Mouse (Mus musculus): ENCODE measurements around the gene Iqschfp. TPM values are rescaled to one million over a fixed set of nuclear protein-coding genes. Genes with fewer than 3 reads are reported as not detected.
"Not testable (repeated sequence)": the region's sequence is repeated elsewhere in the genome, so short reads cannot be mapped to it uniquely, and the experiment has no call there.

Iqschfp gene
- polyA plus RNA-seq, 1 experiment from 2014 or later = 6.1 TPM

DNA sequence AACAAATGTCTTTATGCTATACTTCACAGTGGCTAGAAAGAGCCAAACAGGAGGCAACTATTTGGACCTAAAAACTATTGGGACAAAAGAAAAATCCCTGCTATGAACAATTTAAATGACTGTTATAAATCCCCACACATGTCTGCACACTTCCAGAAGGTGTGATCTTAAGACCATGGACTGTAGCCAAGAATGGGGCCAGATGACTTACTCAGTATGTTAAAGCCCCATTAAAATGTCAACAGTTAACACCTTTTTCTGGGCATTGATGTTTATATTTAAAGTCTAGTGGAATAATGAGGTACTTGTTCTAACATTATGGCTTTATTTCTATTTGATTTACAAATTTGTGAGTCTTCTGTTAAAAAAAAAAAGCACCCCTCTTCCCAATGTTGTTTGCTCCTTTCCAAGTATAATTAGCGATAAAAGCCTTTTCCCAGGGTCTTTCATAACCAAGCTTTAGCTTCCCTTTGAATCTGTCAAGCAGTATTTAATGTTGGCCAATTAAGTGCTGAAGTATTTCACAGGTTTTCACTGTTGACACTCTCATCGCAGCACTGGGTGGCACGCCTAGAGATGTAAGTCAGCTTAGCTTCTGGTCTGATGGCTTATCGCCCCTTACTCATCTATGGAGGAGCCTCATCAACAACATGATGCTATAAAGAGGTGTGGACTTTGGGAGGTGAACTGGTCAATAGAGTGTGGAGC lies 204.8 kb downstream of the Iqschfp start:
- 88% methylated on average over 4 of the region's 4 CpGs for WGBS
- Histone ChIP-seq H3K27me3 (no peaks in the 10 kb centered on the region), H3K9ac (replicated peaks) (no peak overlapping the region), H3K36me3 (no peaks in the 10 kb centered on the region), H3K4me3 (no peak overlapping the region), H3K4me2 (replicated peaks) (no peak overlapping the region), H3K9me3 (no peaks in the 10 kb centered on the region), H3K27ac (replicated peaks) (no peak overlapping the region), H3K4me1 (peaks cover 3% of the 10 kb centered on the region; the same call in 1 of the 2 replicates)
- ATAC-seq (ENCODE audit: low FRiP score, low read depth) = no peak

DNA sequence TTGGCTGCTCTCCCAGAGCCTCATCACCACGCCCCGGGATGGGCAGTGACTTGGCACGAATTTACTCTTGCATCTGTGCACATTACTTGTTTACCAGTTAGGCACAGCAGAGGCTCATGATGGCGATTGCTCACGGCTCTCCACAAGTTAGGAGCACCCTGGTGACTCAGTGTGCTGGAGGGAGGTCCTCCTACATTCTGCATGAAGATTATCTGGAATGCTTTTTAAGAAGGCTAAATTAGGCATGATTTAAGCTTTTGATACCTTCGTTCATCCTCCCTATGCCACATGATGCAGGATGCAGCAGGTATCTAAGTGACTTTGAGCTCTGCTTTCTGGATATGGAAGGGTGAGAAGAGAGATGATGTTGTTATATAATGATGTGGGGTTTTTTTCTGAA lies 207.5 kb downstream of the Iqschfp start:
- not testable (repeated sequence) for H3K4me2 ChIP-seq (replicated peaks); ATAC-seq (ENCODE audit: low FRiP score, low read depth); H3K4me1 ChIP-seq; H3K27me3 ChIP-seq; H3K4me3 ChIP-seq; H3K36me3 ChIP-seq; H3K9ac ChIP-seq (replicated peaks); H3K27ac ChIP-seq (replicated peaks); H3K9me3 ChIP-seq
- 88% methylated on average over 6 of the region's 6 CpGs for WGBS

- H3K4me3 ChIP-seq = no peak overlapping the region
- no peaks in the 10 kb centered on the region for H3K27me3 ChIP-seq
- H3K4me1 ChIP-seq = peaks cover 3% of the 10 kb centered on the region; the same call in 1 of the 2 replicates
- no peak overlapping the region for H3K27ac ChIP-seq (replicated peaks)
- WGBS = 84% methylated on average over 4 of the region's 4 CpGs
- H3K9me3 ChIP-seq = no peaks in the 10 kb centered on the region
- H3K4me2 ChIP-seq (replicated peaks) = no peak overlapping the region
- no peak overlapping the region for H3K9ac ChIP-seq (replicated peaks)
- no peak for ATAC-seq (ENCODE audit: low FRiP score, low read depth)
- no peaks in the 10 kb centered on the region for H3K36me3 ChIP-seq
Measured at GRCm38 (mm10) chr3:68101343-68101742, 209.3 kb downstream of the Iqschfp start.

DNA sequence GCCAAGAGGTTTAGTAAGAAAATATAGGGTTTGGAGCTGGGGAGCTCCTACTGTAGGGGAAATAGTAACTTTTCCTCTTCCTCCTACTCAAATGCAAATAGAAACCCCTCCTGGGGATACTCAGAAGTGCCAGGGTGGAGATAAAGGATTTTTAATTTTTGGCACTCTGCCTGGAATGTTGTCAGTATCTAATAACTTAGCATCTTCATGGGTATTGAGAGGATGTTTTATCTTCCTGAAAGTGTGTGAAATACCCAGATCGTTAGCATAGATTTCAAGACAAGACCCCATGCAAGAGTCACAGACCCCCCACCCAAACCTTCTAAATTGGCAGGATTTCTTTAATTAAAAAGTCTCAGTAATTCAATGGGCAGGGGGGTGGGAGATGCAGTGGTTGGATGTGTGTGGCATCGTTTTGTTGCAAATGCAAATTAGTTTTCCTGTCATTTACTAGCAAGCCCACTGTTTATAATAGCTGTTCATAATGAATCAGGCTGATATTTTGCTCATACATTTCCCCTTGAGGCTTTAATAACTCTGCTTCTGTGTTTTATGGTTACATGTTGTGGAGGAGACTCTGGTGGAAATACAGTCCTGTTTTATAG lies 213.2 kb downstream of the Iqschfp start:
- no peaks in the 10 kb centered on the region for H3K4me1 ChIP-seq
- no peak overlapping the region for H3K9ac ChIP-seq (replicated peaks)
- ATAC-seq (ENCODE audit: low FRiP score, low read depth) = no peak
- no peaks in the 10 kb centered on the region for H3K9me3 ChIP-seq
- H3K4me2 ChIP-seq (replicated peaks) = no peak overlapping the region
- no peak overlapping the region for H3K27ac ChIP-seq (replicated peaks)
- no peaks in the 10 kb centered on the region for H3K27me3 ChIP-seq
- no peaks in the 10 kb centered on the region for H3K36me3 ChIP-seq
- 79% methylated on average over 2 of the region's 2 CpGs for WGBS
- no peak overlapping the region for H3K4me3 ChIP-seq

GRCm38 (mm10) chr3:68121338-68121737 lies 229.3 kb downstream of the Iqschfp start:
- no peaks in the 10 kb centered on the region for H3K9me3 ChIP-seq
- no peaks in the 10 kb centered on the region for H3K27me3 ChIP-seq
- ATAC-seq (ENCODE audit: low FRiP score, low read depth) = no peak
- no peaks in the 10 kb centered on the region for H3K4me1 ChIP-seq
- H3K4me3 ChIP-seq = no peak overlapping the region
- no peak overlapping the region for H3K27ac ChIP-seq (replicated peaks)
- no peaks in the 10 kb centered on the region for H3K36me3 ChIP-seq
- 80% methylated on average over 5 of the region's 5 CpGs for WGBS
- no peak overlapping the region for H3K9ac ChIP-seq (replicated peaks)
- no peak overlapping the region for H3K4me2 ChIP-seq (replicated peaks)

GRCm38 (mm10) chr3:68126284-68126856 lies 234.3 kb downstream of the Iqschfp start:
- 76% methylated on average over 6 of the region's 6 CpGs for WGBS
- Histone ChIP-seq H3K4me2 (replicated peaks) (no peak overlapping the region), H3K4me3 (no peak overlapping the region)

DNA sequence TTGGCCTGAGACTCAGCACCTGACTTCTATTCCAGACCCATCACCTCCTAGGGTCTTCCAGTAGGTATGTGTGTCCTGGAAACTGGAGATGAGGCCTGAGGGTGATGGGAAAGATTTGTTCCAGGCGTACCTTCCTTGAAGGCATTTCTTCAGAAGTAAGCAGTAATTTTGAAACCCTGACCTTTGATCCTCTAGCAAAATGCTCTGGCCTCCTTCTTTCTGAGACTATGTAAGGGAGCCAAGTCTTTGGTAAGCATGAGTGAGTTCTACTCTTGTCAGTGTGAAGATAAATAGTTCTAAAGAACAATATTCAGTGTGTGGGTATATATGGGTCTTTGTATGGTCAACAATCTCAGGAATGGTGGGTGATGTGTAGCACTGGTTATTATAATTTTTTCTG lies 238.4 kb downstream of the Iqschfp start:
- 70% methylated on average over 1 of the region's 1 CpGs for WGBS
- no peak overlapping the region for H3K27ac ChIP-seq (replicated peaks)
- H3K9me3 ChIP-seq = no peaks in the 10 kb centered on the region
- H3K9ac ChIP-seq (replicated peaks) = no peak overlapping the region
- no peak overlapping the region for H3K4me3 ChIP-seq
- no peak overlapping the region for H3K4me2 ChIP-seq (replicated peaks)
- no peaks in the 10 kb centered on the region for H3K27me3 ChIP-seq
- H3K4me1 ChIP-seq = no peaks in the 10 kb centered on the region
- ATAC-seq (ENCODE audit: low FRiP score, low read depth) = no peak
- no peaks in the 10 kb centered on the region for H3K36me3 ChIP-seq

More at GRCm38 (mm10) chr3:68126284-68126856, 234.3 kb downstream of the Iqschfp start:
- no peaks in the 10 kb centered on the region for H3K27me3 ChIP-seq
- ATAC-seq (ENCODE audit: low FRiP score, low read depth) = no peak
- no peak overlapping the region for H3K27ac ChIP-seq (replicated peaks)
- no peak overlapping the region for H3K9ac ChIP-seq (replicated peaks)
- no peaks in the 10 kb centered on the region for H3K4me1 ChIP-seq
- no peaks in the 10 kb centered on the region for H3K9me3 ChIP-seq
- no peaks in the 10 kb centered on the region for H3K36me3 ChIP-seq

DNA sequence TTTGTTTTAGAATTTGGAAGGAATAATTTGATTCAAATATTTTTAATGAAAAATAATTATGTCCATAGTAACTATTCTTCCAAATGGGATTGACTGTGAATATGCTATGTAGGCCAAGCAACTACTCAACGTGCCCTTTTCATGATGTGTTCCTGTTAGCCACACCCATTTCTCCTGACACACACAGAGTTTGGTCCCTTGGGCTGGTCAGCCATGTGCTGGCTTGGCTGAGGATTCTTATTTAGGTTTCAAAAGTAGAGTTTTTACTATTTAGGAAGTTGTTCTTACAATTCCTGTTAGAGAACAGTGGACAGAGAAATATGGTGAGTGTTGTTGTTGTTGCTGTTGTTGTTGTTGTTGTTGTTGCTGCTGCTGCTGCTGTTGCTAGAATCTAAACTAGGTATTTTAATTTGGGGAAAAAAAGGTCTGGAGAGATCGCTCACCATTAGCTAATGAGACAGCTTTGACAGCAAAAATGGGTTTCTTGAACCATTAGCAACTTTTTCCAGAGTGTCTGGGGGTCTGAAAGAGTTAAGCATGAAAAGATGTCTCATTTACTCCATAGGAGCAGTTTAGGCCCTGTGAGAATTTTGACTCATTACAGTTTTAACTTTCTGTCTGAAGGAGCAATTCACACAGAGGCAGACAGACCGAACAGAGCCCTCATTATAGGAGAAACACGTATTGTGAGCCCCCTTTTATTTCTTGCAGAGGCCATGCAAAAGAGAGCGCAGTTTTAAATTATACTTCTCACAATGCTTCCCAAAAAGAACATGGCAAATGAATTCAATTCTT lies 247.0 kb downstream of the Iqschfp start:
- Histone ChIP-seq H3K4me1 (peaks cover 3% of the 10 kb centered on the region; the same call in 1 of the 2 replicates), H3K4me2 (replicated peaks) (no peak overlapping the region), H3K9me3 (no peaks in the 10 kb centered on the region), H3K27me3 (no peaks in the 10 kb centered on the region), H3K9ac (replicated peaks) (no peak overlapping the region), H3K36me3 (no peaks in the 10 kb centered on the region), H3K4me3 (no peak overlapping the region), H3K27ac (replicated peaks) (no peak overlapping the region)
- WGBS = 61% methylated on average over 5 of the region's 5 CpGs
- ATAC-seq (ENCODE audit: low FRiP score, low read depth) = no peak

GRCm38 (mm10) chr3:68150688-68151087 lies 258.7 kb downstream of the Iqschfp start:
- Histone ChIP-seq H3K27ac (replicated peaks) (no peak overlapping the region), H3K9ac (replicated peaks) (no peak overlapping the region), H3K9me3 (no peaks in the 10 kb centered on the region), H3K4me1 (no peaks in the 10 kb centered on the region), H3K36me3 (no peaks in the 10 kb centered on the region), H3K4me3 (no peak overlapping the region), H3K27me3 (no peaks in the 10 kb centered on the region), H3K4me2 (replicated peaks) (no peak overlapping the region)
- ATAC-seq (ENCODE audit: low FRiP score, low read depth) = no peak
- WGBS = 79% methylated on average over 8 of the region's 8 CpGs

GRCm38 (mm10) chr3:68160175-68160574 lies 268.1 kb downstream of the Iqschfp start:
- H3K27ac ChIP-seq (replicated peaks) = no peak overlapping the region
- 94% methylated on average over 1 of the region's 1 CpGs for whole genome bisulfite sequencing
- ATAC-seq (ENCODE audit: low FRiP score, low read depth) = no peak
- H3K9ac ChIP-seq (replicated peaks) = no peak overlapping the region
- no peaks in the 10 kb centered on the region for H3K9me3 ChIP-seq
- H3K4me3 ChIP-seq = no peak overlapping the region
- no peaks in the 10 kb centered on the region for H3K4me1 ChIP-seq
- no peaks in the 10 kb centered on the region for H3K36me3 ChIP-seq
- H3K4me2 ChIP-seq (replicated peaks) = no peak overlapping the region
- no peaks in the 10 kb centered on the region for H3K27me3 ChIP-seq

DNA sequence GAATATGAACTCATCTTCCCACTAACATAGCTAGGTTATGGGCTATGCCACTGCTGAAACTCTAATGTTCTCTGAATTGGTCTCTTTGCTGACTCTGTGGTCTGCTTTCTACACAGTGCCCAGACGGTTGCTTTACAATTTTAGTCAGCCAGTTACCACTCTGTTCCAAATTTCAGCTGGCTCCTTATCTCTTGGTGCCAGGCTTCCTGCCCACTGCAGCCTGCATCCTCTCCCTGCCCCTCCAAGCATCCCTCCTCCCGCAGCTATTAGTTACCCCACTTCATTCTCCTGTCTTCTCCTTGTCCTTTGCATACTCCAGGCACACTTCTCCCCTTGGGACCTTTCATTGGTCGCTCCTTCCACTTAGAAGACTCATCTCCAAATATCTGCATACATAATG lies 268.7 kb downstream of the Iqschfp start:
- Histone ChIP-seq H3K4me1 (no peaks in the 10 kb centered on the region), H3K9ac (replicated peaks) (no peak overlapping the region), H3K9me3 (no peaks in the 10 kb centered on the region), H3K27me3 (no peaks in the 10 kb centered on the region), H3K4me3 (no peak overlapping the region), H3K27ac (replicated peaks) (no peak overlapping the region), H3K4me2 (replicated peaks) (no peak overlapping the region), H3K36me3 (no peaks in the 10 kb centered on the region)
- no peak for ATAC-seq (ENCODE audit: low FRiP score, low read depth)
- 82% methylated on average over 3 of the region's 3 CpGs for WGBS

GRCm38 (mm10) chr3:68178248-68178647 lies 286.2 kb downstream of the Iqschfp start:
- H3K4me3 ChIP-seq = no peak overlapping the region
- H3K36me3 ChIP-seq = no peaks in the 10 kb centered on the region
- no peak overlapping the region for H3K4me2 ChIP-seq (replicated peaks)
- no peak overlapping the region for H3K9ac ChIP-seq (replicated peaks)
- WGBS = 83% methylated on average over 1 of the region's 1 CpGs
- H3K9me3 ChIP-seq = no peaks in the 10 kb centered on the region
- no peaks in the 10 kb centered on the region for H3K27me3 ChIP-seq
- ATAC-seq (ENCODE audit: low FRiP score, low read depth) = no peak
- H3K4me1 ChIP-seq = 0 out of 2 replicates have a peak, but pooled peaks cover 4% of the 10 kb centered on the region
- H3K27ac ChIP-seq (replicated peaks) = no peak overlapping the region
